Mouse (Mus musculus) embryonic facial prominence, embryonic 15.5 days (tissue): ENCODE measurements at regions not wholly inside any gene's neighbourhood (a gene's known extent, or its start where the extent isn't known, plus 50 kb on each side); places are given as distances from the start of the nearest gene placed in this dataset.

ENCODE experiments used
- ATAC-seq: fragments of 200-750 bp; cut with Nextera tagmentation; 2 replicates; pipeline ENCODE4 v1.8.0; 2017; ENCODE audit warnings: low read depth, moderate TSS enrichment; ENCODE audit not compliant: insufficient number of reproducible peaks, low FRiP score, low TSS enrichment
- H3K27ac ChIP-seq: fragments of 300-500 bp; sonication (generic); replicated peaks from 2 replicates; pipeline ENCODE4 v1.5.1; 2015; ENCODE audit warnings: mild to moderate bottlenecking, inconsistent platforms
- H3K27me3 ChIP-seq: fragments of 300-500 bp; sonication (generic); 2 replicates; pipeline ENCODE4 v1.6.1; 2015; ENCODE audit warnings: inconsistent platforms
- H3K36me3 ChIP-seq: fragments of 300-500 bp; sonication (generic); 2 replicates; pipeline ENCODE4 v1.6.1; 2015; ENCODE audit warnings: mild to moderate bottlenecking, inconsistent platforms
- H3K4me1 ChIP-seq: fragments of 300-500 bp; sonication (generic); 2 replicates; pipeline ENCODE4 v1.6.1; 2015; ENCODE audit warnings: inconsistent platforms
- H3K4me2 ChIP-seq: fragments of 300-500 bp; sonication (generic); replicated peaks from 2 replicates; pipeline ENCODE4 v1.6.1; 2015; ENCODE audit warnings: mild to moderate bottlenecking, inconsistent platforms
- H3K4me3 ChIP-seq: fragments of 300-500 bp; sonication (generic); replicated peaks from 2 replicates; pipeline ENCODE4 v1.5.1; 2015; ENCODE audit warnings: mild to moderate bottlenecking, inconsistent platforms
- H3K9ac ChIP-seq: fragments of 300-500 bp; sonication (generic); 2 replicates; pipeline ENCODE4 v1.6.1; 2015; ENCODE audit warnings: inconsistent platforms
- H3K9me3 ChIP-seq: fragments of 300-500 bp; sonication (generic); replicated peaks from 2 replicates; pipeline ENCODE4 v1.6.1; 2016; ENCODE audit warnings: inconsistent platforms
- WGBS: fragments of 180-500 bp; shearing (Covaris S2); methylation state at CpG from one replicate; pipeline ENCODE4 v1.1.7; 2015; 5-methylcytosine and 5-hydroxymethylcytosine counted together

GRCm38 (mm10) chr6:25471721-25472120 is 218.8 kb downstream of the Gpr37 start:
- no peak overlapping the region for H3K9ac ChIP-seq
- H3K36me3 ChIP-seq = no peaks in the 10 kb centered on the region
- H3K4me1 ChIP-seq = no peaks in the 10 kb centered on the region
- no peaks in the 10 kb centered on the region for H3K9me3 ChIP-seq
- WGBS = 68% methylated on average over 4 of the region's 4 CpGs
- ATAC-seq = peak; percentile 15; the same call in 1 of the 2 replicates
- no peak overlapping the region for H3K4me3 ChIP-seq
- H3K27ac ChIP-seq = no peak overlapping the region
- H3K27me3 ChIP-seq = no peaks in the 10 kb centered on the region
- no peak overlapping the region for H3K4me2 ChIP-seq

- Histone ChIP-seq H3K4me3 (no peak overlapping the region), H3K36me3 (no peaks in the 10 kb centered on the region), H3K4me1 (no peaks in the 10 kb centered on the region), H3K27me3 (no peaks in the 10 kb centered on the region), H3K9me3 (no peaks in the 10 kb centered on the region), H3K9ac (no peak overlapping the region), H3K27ac (no peak overlapping the region), H3K4me2 (no peak overlapping the region)
- ATAC-seq = no peak
- WGBS = 53% methylated on average over 4 of the region's 4 CpGs
Measured at GRCm38 (mm10) chr6:25463011-25463410, 227.5 kb downstream of the Gpr37 start.

- H3K27me3 ChIP-seq = no peaks in the 10 kb centered on the region
- H3K4me1 ChIP-seq = no peaks in the 10 kb centered on the region
- no peaks in the 10 kb centered on the region for H3K36me3 ChIP-seq
- no peaks in the 10 kb centered on the region for H3K9me3 ChIP-seq
- H3K9ac ChIP-seq = no peak overlapping the region
- no peak for ATAC-seq
- H3K27ac ChIP-seq = no peak overlapping the region
- WGBS = 28% methylated on average over 1 of the region's 1 CpGs
- no peak overlapping the region for H3K4me3 ChIP-seq
- H3K4me2 ChIP-seq = no peak overlapping the region
Measured at GRCm38 (mm10) chr6:25450451-25450850, 240.1 kb downstream of the Gpr37 start.

- Histone ChIP-seq H3K9me3 (no peaks in the 10 kb centered on the region), H3K27ac (no peak overlapping the region), H3K4me3 (no peak overlapping the region), H3K27me3 (no peaks in the 10 kb centered on the region), H3K9ac (no peak overlapping the region), H3K4me1 (no peaks in the 10 kb centered on the region), H3K36me3 (no peaks in the 10 kb centered on the region), H3K4me2 (no peak overlapping the region)
- 48% methylated on average over 1 of the region's 1 CpGs for WGBS
- no peak for ATAC-seq
Measured at GRCm38 (mm10) chr6:25449968-25450367, 240.6 kb downstream of the Gpr37 start.

- ATAC-seq = no peak
- no peak overlapping the region for H3K4me2 ChIP-seq
- H3K36me3 ChIP-seq = no peaks in the 10 kb centered on the region
- no peak overlapping the region for H3K27ac ChIP-seq
- no peaks in the 10 kb centered on the region for H3K27me3 ChIP-seq
- H3K9me3 ChIP-seq = no peaks in the 10 kb centered on the region
- no peaks in the 10 kb centered on the region for H3K4me1 ChIP-seq
- WGBS = 85% methylated on average over 1 of the region's 1 CpGs
- H3K9ac ChIP-seq = no peak overlapping the region
- no peak overlapping the region for H3K4me3 ChIP-seq
Measured at GRCm38 (mm10) chr6:25445351-25445940, 245.1 kb downstream of the Gpr37 start.

- Histone ChIP-seq H3K27ac (no peak overlapping the region), H3K4me2 (no peak overlapping the region), H3K27me3 (no peaks in the 10 kb centered on the region), H3K4me1 (no peaks in the 10 kb centered on the region), H3K9me3 (no peaks in the 10 kb centered on the region), H3K36me3 (no peaks in the 10 kb centered on the region), H3K4me3 (no peak overlapping the region), H3K9ac (no peak overlapping the region)
- 47% methylated on average over 3 of the region's 3 CpGs for WGBS
- no peak for ATAC-seq
Measured at GRCm38 (mm10) chr6:25444092-25444491, 246.4 kb downstream of the Gpr37 start.

- ATAC-seq = no peak
- no peak overlapping the region for H3K4me2 ChIP-seq
- H3K4me3 ChIP-seq = no peak overlapping the region
- H3K4me1 ChIP-seq = no peaks in the 10 kb centered on the region
- no peaks in the 10 kb centered on the region for H3K27me3 ChIP-seq
- H3K9ac ChIP-seq = no peak overlapping the region
- H3K9me3 ChIP-seq = no peaks in the 10 kb centered on the region
- H3K36me3 ChIP-seq = no peaks in the 10 kb centered on the region
- no peak overlapping the region for H3K27ac ChIP-seq
- 20% methylated on average over 1 of the region's 1 CpGs for WGBS
Measured at GRCm38 (mm10) chr6:25443681-25444080, 246.8 kb downstream of the Gpr37 start.

GRCm38 (mm10) chr6:25442096-25442495 is 248.4 kb downstream of the Gpr37 start:
- no peak overlapping the region for H3K9ac ChIP-seq
- H3K27ac ChIP-seq = no peak overlapping the region
- H3K36me3 ChIP-seq = no peaks in the 10 kb centered on the region
- no peaks in the 10 kb centered on the region for H3K27me3 ChIP-seq
- 40% methylated on average over 2 of the region's 2 CpGs for WGBS
- no peak for ATAC-seq
- H3K4me1 ChIP-seq = no peaks in the 10 kb centered on the region
- no peak overlapping the region for H3K4me2 ChIP-seq
- no peak overlapping the region for H3K4me3 ChIP-seq
- H3K9me3 ChIP-seq = no peaks in the 10 kb centered on the region

- WGBS = 24% methylated on average over 2 of the region's 2 CpGs
- Histone ChIP-seq H3K9ac (no peak overlapping the region), H3K4me2 (no peak overlapping the region), H3K4me3 (no peak overlapping the region), H3K27me3 (no peaks in the 10 kb centered on the region), H3K4me1 (no peaks in the 10 kb centered on the region), H3K9me3 (no peaks in the 10 kb centered on the region), H3K36me3 (no peaks in the 10 kb centered on the region), H3K27ac (no peak overlapping the region)
- no peak for ATAC-seq
Measured at GRCm38 (mm10) chr6:25437875-25438274, 252.7 kb downstream of the Gpr37 start.

- no peaks in the 10 kb centered on the region for H3K4me1 ChIP-seq
- no peaks in the 10 kb centered on the region for H3K27me3 ChIP-seq
- no peaks in the 10 kb centered on the region for H3K9me3 ChIP-seq
- ATAC-seq = no peak
- no peaks in the 10 kb centered on the region for H3K36me3 ChIP-seq
- no peak overlapping the region for H3K9ac ChIP-seq
- WGBS = 84% methylated on average over 4 of the region's 4 CpGs
- H3K4me3 ChIP-seq = no peak overlapping the region
- no peak overlapping the region for H3K27ac ChIP-seq
- H3K4me2 ChIP-seq = no peak overlapping the region
Measured at GRCm38 (mm10) chr6:25429047-25429446, 261.5 kb downstream of the Gpr37 start.

GRCm38 (mm10) chr6:25418820-25419219 is 271.7 kb downstream of the Gpr37 start:
- no peak for ATAC-seq
- WGBS = 66% methylated on average over 2 of the region's 2 CpGs
- H3K4me1 ChIP-seq = no peaks in the 10 kb centered on the region
- no peaks in the 10 kb centered on the region for H3K9me3 ChIP-seq
- no peak overlapping the region for H3K9ac ChIP-seq
- H3K4me3 ChIP-seq = no peak overlapping the region
- H3K27ac ChIP-seq = no peak overlapping the region
- no peaks in the 10 kb centered on the region for H3K27me3 ChIP-seq
- H3K4me2 ChIP-seq = no peak overlapping the region
- no peaks in the 10 kb centered on the region for H3K36me3 ChIP-seq

- Histone ChIP-seq H3K4me2 (no peak overlapping the region), H3K4me1 (no peaks in the 10 kb centered on the region), H3K27me3 (no peaks in the 10 kb centered on the region), H3K9ac (no peak overlapping the region), H3K36me3 (no peaks in the 10 kb centered on the region), H3K4me3 (no peak overlapping the region), H3K27ac (no peak overlapping the region), H3K9me3 (no peaks in the 10 kb centered on the region)
- ATAC-seq = no peak
- WGBS = 67% methylated on average over 4 of the region's 4 CpGs
Measured at GRCm38 (mm10) chr6:25389841-25390240, 300.7 kb downstream of the Gpr37 start.
